Mouse (Mus musculus) NIH3T3 (cell line): ENCODE data around the gene Pus10.

ENCODE experiments used
- DNase-seq: peaks from one replicate; pipeline ENCODE4 v3.0.0-alpha.2; 2012; ENCODE audit warnings: low read depth

The Pus10 gene

GRCm38 (mm10) chr11:23695847-23696246 lies 30.4 kb downstream of the Pus10 start:
- no peak for DNase-seq

- no peak for DNase-seq
Measured at GRCm38 (mm10) chr11:23698526-23698925, 33.1 kb downstream of the Pus10 start.

- no peak for DNase-seq
Measured at GRCm38 (mm10) chr11:23699414-23700095, 34.1 kb downstream of the Pus10 start.

- DNase-seq: no peak
Measured at GRCm38 (mm10) chr11:23701831-23702230, 36.4 kb downstream of the Pus10 start.

- no peak for DNase-seq
Measured at GRCm38 (mm10) chr11:23704604-23705294, 39.3 kb downstream of the Pus10 start.

GRCm38 (mm10) chr11:23712299-23712698 lies 46.8 kb downstream of the Pus10 start:
- no peak for DNase-seq

- no peak for DNase-seq
Measured at GRCm38 (mm10) chr11:23718856-23719255, 53.4 kb downstream of the Pus10 start.

- no peak for DNase-seq
Measured at GRCm38 (mm10) chr11:23719825-23720224, 54.4 kb downstream of the Pus10 start.

- DNase-seq: no peak
Measured at GRCm38 (mm10) chr11:23722326-23722725, 56.9 kb downstream of the Pus10 start.

GRCm38 (mm10) chr11:23725850-23726249 lies 60.4 kb downstream of the Pus10 start:
- DNase-seq: no peak

- no peak for DNase-seq
Measured at GRCm38 (mm10) chr11:23726441-23726840, 61.0 kb downstream of the Pus10 start.

- DNase-seq: no peak
Measured at GRCm38 (mm10) chr11:23728186-23728585, 62.7 kb downstream of the Pus10 start.

- no peak for DNase-seq
Measured at GRCm38 (mm10) chr11:23730120-23730519, 64.6 kb downstream of the Pus10 start.

GRCm38 (mm10) chr11:23732840-23733239 lies 67.4 kb downstream of the Pus10 start:
- DNase-seq: no peak

- no peak for DNase-seq
Measured at GRCm38 (mm10) chr11:23734749-23735286, 69.3 kb downstream of the Pus10 start.

- peak; percentile 52 for DNase-seq
Measured at GRCm38 (mm10) chr11:23735820-23736470, 70.5 kb downstream of the Pus10 start.

GRCm38 (mm10) chr11:23740895-23741294 lies 75.4 kb downstream of the Pus10 start:
- no peak for DNase-seq

- DNase-seq: peak; percentile 64
Measured at GRCm38 (mm10) chr11:23741386-23741785, 75.9 kb downstream of the Pus10 start.

- no peak for DNase-seq
Measured at GRCm38 (mm10) chr11:23744352-23744751, 78.9 kb downstream of the Pus10 start.

- peak; percentile 77 for DNase-seq
Measured at GRCm38 (mm10) chr11:23746102-23746501, 80.6 kb downstream of the Pus10 start.

GRCm38 (mm10) chr11:23753136-23753710 lies 87.7 kb downstream of the Pus10 start:
- no peak for DNase-seq

GRCm38 (mm10) chr11:23754329-23754728 lies 88.9 kb downstream of the Pus10 start:
- DNase-seq: peak; percentile 11
